Mouse (Mus musculus) heart, embryonic 16.5 days (tissue): ENCODE data around the gene Apbb1. TPM values are rescaled to one million over a fixed set of nuclear protein-coding genes. Genes with fewer than 3 reads are reported as not detected.

ENCODE experiments used
- ATAC-seq: fragments of 200-750 bp; cut with Nextera tagmentation; replicated peaks from 2 replicates; pipeline ENCODE4 v1.8.0; 2017; ENCODE audit warnings: moderate number of reproducible peaks; ENCODE audit not compliant: insufficient read depth, low FRiP score; ENCODE audit errors: extremely low read depth
- H3K27ac ChIP-seq: fragments of 300-500 bp; sonication (generic); 2 replicates; pipeline ENCODE4 v1.5.1; 2014; ENCODE audit warnings: mild to moderate bottlenecking, low read length, control low read depth, moderate library complexity
- H3K27me3 ChIP-seq: fragments of 300-500 bp; sonication (generic); 2 replicates; pipeline ENCODE4 v1.6.1; 2014; ENCODE audit warnings: low read length, mixed read lengths; ENCODE audit not compliant: control insufficient read depth, insufficient read depth
- H3K36me3 ChIP-seq: fragments of 300-500 bp; sonication (generic); 2 replicates; pipeline ENCODE4 v1.6.1; 2014; ENCODE audit not compliant: control insufficient read depth, insufficient read depth
- H3K4me1 ChIP-seq: fragments of 300-500 bp; sonication (generic); 2 replicates; pipeline ENCODE4 v1.6.1; 2014; ENCODE audit warnings: low read length, mixed read lengths; ENCODE audit not compliant: control insufficient read depth, insufficient read depth
- H3K4me2 ChIP-seq: fragments of 300-500 bp; sonication (generic); 2 replicates; pipeline ENCODE4 v1.6.1; 2014; ENCODE audit warnings: low read depth, mild to moderate bottlenecking, control low read depth, low read length
- H3K4me3 ChIP-seq: fragments of 300-500 bp; sonication (generic); 2 replicates; pipeline ENCODE4 v1.5.1; 2014; ENCODE audit warnings: mild to moderate bottlenecking, control low read depth, low read length
- H3K9ac ChIP-seq: fragments of 300-500 bp; sonication (generic); 2 replicates; pipeline ENCODE4 v1.6.1; 2014; ENCODE audit warnings: low read length, control low read depth
- H3K9me3 ChIP-seq: fragments of 300-500 bp; sonication (generic); replicated peaks from 2 replicates; pipeline ENCODE4 v1.6.1; 2016; ENCODE audit warnings: low read length; ENCODE audit not compliant: control insufficient read depth
- WGBS: fragments of 180-500 bp; shearing (Covaris S2); extraction: QIAGEN DNeasy Blood & Tissue Kit; methylation state at CpG from one replicate; pipeline ENCODE4 v1.1.7; 2014; 5-methylcytosine and 5-hydroxymethylcytosine counted together
- polyA plus RNA-seq: library from polyadenylated mRNA; unstranded; fragments of >200 nt; fragmentation: Nextera tagmentation; extraction: Ambion mirVana; gene quantifications from 2 replicates; pipeline ENCODE4 v1.2.1, GENCODE M21; 2015

Apbb1 gene
- polyA plus RNA-seq, 1 experiment from 2014 or later = 44.5 TPM

GRCm38 (mm10) chr7:105577377-105577871 is 4.0 kb downstream of the Apbb1 start:
- ATAC-seq = no peak
- Histone ChIP-seq H3K9me3 (no peaks in the 10 kb centered on the region), H3K9ac (no peak overlapping the region), H3K27ac (no peak overlapping the region), H3K4me1 (peaks cover 7% of the 10 kb centered on the region), H3K4me3 (no peak overlapping the region), H3K27me3 (no peaks in the 10 kb centered on the region), H3K4me2 (no peak overlapping the region), H3K36me3 (peaks cover 4% of the 10 kb centered on the region; the same call in 1 of the 2 replicates)
- 84% methylated on average over 6 of the region's 6 CpGs for WGBS

- H3K36me3 ChIP-seq = peaks cover 4% of the 10 kb centered on the region; the same call in 1 of the 2 replicates
- no peak overlapping the region for H3K4me3 ChIP-seq
- H3K4me1 ChIP-seq = peaks cover 7% of the 10 kb centered on the region
- H3K4me2 ChIP-seq = no peak overlapping the region
- no peaks in the 10 kb centered on the region for H3K27me3 ChIP-seq
- H3K9me3 ChIP-seq = no peaks in the 10 kb centered on the region
- no peak overlapping the region for H3K9ac ChIP-seq
- H3K27ac ChIP-seq = no peak overlapping the region
- ATAC-seq = no peak
- WGBS = 50% methylated on average over 3 of the region's 3 CpGs
These were observed 5.2 kb downstream of the Apbb1 start for GRCm38 (mm10) chr7:105576166-105576748.

- no peaks in the 10 kb centered on the region for H3K9me3 ChIP-seq
- ATAC-seq = no peak
- WGBS = 81% methylated on average over 4 of the region's 4 CpGs
These were observed 6.9 kb downstream of the Apbb1 start for GRCm38 (mm10) chr7:105574537-105574936.

GRCm38 (mm10) chr7:105572949-105573348 is 8.5 kb downstream of the Apbb1 start:
- Histone ChIP-seq H3K36me3 (peaks cover 4% of the 10 kb centered on the region; the same call in 1 of the 2 replicates), H3K27me3 (no peaks in the 10 kb centered on the region), H3K9me3 (no peaks in the 10 kb centered on the region), H3K27ac (no peak overlapping the region), H3K4me2 (no peak overlapping the region), H3K4me1 (peaks cover 12% of the 10 kb centered on the region), H3K9ac (no peak overlapping the region), H3K4me3 (no peak overlapping the region)
- no peak for ATAC-seq
- WGBS = 91% methylated on average over 8 of the region's 8 CpGs

More at GRCm38 (mm10) chr7:105574537-105574936, 6.9 kb downstream of the Apbb1 start:
- no peaks in the 10 kb centered on the region for H3K27me3 ChIP-seq
- H3K4me1 ChIP-seq = peaks cover 12% of the 10 kb centered on the region
- no peak overlapping the region for H3K4me2 ChIP-seq
- no peak overlapping the region for H3K27ac ChIP-seq
- H3K9ac ChIP-seq = no peak overlapping the region
- no peak overlapping the region for H3K4me3 ChIP-seq
- peaks cover 4% of the 10 kb centered on the region; the same call in 1 of the 2 replicates for H3K36me3 ChIP-seq

GRCm38 (mm10) chr7:105570756-105571155 is 10.7 kb downstream of the Apbb1 start:
- Histone ChIP-seq H3K36me3 (peaks cover 12% of the 10 kb centered on the region), H3K27ac (no peak overlapping the region), H3K4me3 (no peak overlapping the region), H3K9me3 (no peaks in the 10 kb centered on the region), H3K9ac (no peak overlapping the region), H3K27me3 (no peaks in the 10 kb centered on the region), H3K4me2 (no peak overlapping the region), H3K4me1 (peaks cover 12% of the 10 kb centered on the region)
- WGBS = 73% methylated on average over 4 of the region's 4 CpGs
- no peak for ATAC-seq

GRCm38 (mm10) chr7:105569512-105570496 is 11.6 kb downstream of the Apbb1 start:
- no peaks in the 10 kb centered on the region for H3K9me3 ChIP-seq
- H3K9ac ChIP-seq = no peak overlapping the region
- H3K36me3 ChIP-seq = peaks cover 12% of the 10 kb centered on the region
- H3K27ac ChIP-seq = no peak overlapping the region
- H3K4me1 ChIP-seq = peaks cover 21% of the 10 kb centered on the region
- no peaks in the 10 kb centered on the region for H3K27me3 ChIP-seq
- ATAC-seq = no peak
- 39% methylated on average over 12 of the region's 12 CpGs for WGBS
- H3K4me2 ChIP-seq = no peak overlapping the region
- no peak overlapping the region for H3K4me3 ChIP-seq

GRCm38 (mm10) chr7:105568988-105569471 is 12.4 kb downstream of the Apbb1 start:
- Histone ChIP-seq H3K27me3 (no peaks in the 10 kb centered on the region), H3K36me3 (peaks cover 12% of the 10 kb centered on the region), H3K9ac (no peak overlapping the region), H3K4me3 (no peak overlapping the region), H3K4me2 (no peak overlapping the region), H3K27ac (no peak overlapping the region), H3K9me3 (no peaks in the 10 kb centered on the region), H3K4me1 (peaks cover 21% of the 10 kb centered on the region)
- WGBS = 23% methylated on average over 6 of the region's 6 CpGs
- ATAC-seq = no peak

GRCm38 (mm10) chr7:105568583-105568982 is 12.9 kb downstream of the Apbb1 start:
- no peak for ATAC-seq
- WGBS = 36% methylated on average over 7 of the region's 7 CpGs

More at GRCm38 (mm10) chr7:105568583-105568982, 12.9 kb downstream of the Apbb1 start:
- no peak overlapping the region for H3K4me2 ChIP-seq
- H3K9ac ChIP-seq = no peak overlapping the region
- no peak overlapping the region for H3K4me3 ChIP-seq
- no peak overlapping the region for H3K27ac ChIP-seq
- peaks cover 12% of the 10 kb centered on the region for H3K36me3 ChIP-seq
- no peaks in the 10 kb centered on the region for H3K9me3 ChIP-seq
- no peaks in the 10 kb centered on the region for H3K27me3 ChIP-seq
- H3K4me1 ChIP-seq = peaks cover 21% of the 10 kb centered on the region
